In genomic region chr19:9989171-9989883, GRCm38 (mm10) we compare ENCODE assay signal across 9 mouse cellular contexts. TPM values are rescaled to one million over a fixed set of nuclear protein-coding genes. Genes with fewer than 3 reads are reported as not detected.
DNase-seq lines count a peak whose midpoint lies in the region; ATAC-seq and TF ChIP-seq lines count a peak whose summit lies in the region.
"Had no signal": no experiment of that assay in that cellular context is flagged by ENCODE, and none has a peak within 500 bp of the region (broad histone marks: within the 10 kb centered on the region; RNA-seq: fewer than 3 reads in every experiment).

No protein-coding gene starts in this region.

- no peak for ATAC-seq in kidney, postnatal 0 days (replicated peaks; ENCODE audit: low FRiP score, low read depth)

- TF ChIP-seq POLR2A in ES-Bruce4 (IDR thresholded peaks at IDR 0.05; ENCODE audit: insufficient read depth, low read length) = no peak
- no peak for TF ChIP-seq POLR2A in bone marrow macrophage, adult 2 months (IDR thresholded peaks at IDR 0.05; ENCODE audit: borderline replicate concordance, low read depth, low read length)

- H3K27me3 ChIP-seq in kidney, postnatal 0 days (ENCODE audit: insufficient read depth, low read length) = no peaks in the 10 kb centered on the region
- H3K27me3 ChIP-seq in ES-Bruce4 (ENCODE audit: control insufficient read depth, insufficient read depth, low read length, poor library complexity, severe bottlenecking) = no peaks in the 10 kb centered on the region
- H3K27me3 ChIP-seq in megakaryocyte, embryonic 14.5 days (replicated peaks) = peaks cover 14% of the 10 kb centered on the region
- H3K27me3 ChIP-seq: limb, embryonic 13.5 days had no signal

- no peak overlapping the region for H3K4me2 ChIP-seq in kidney, postnatal 0 days (ENCODE audit: low read length)
- H3K4me2 ChIP-seq: limb, embryonic 13.5 days had no signal

- no peaks in the 10 kb centered on the region for H3K4me1 ChIP-seq in kidney, postnatal 0 days (replicated peaks; ENCODE audit: insufficient read depth, low read length)
- H3K4me1 ChIP-seq in ES-Bruce4 (ENCODE audit: control insufficient read depth, insufficient read depth, low read length) = no peaks in the 10 kb centered on the region
- peaks cover 5% of the 10 kb centered on the region for H3K4me1 ChIP-seq in bone marrow macrophage, adult 2 months (ENCODE audit: control insufficient read depth, insufficient read depth, low read length)
- peaks cover 82% of the 10 kb centered on the region for H3K4me1 ChIP-seq in megakaryocyte, embryonic 14.5 days

- no peaks in the 10 kb centered on the region for H3K9me3 ChIP-seq in kidney, postnatal 0 days (replicated peaks; ENCODE audit: low read length)
- H3K9me3 ChIP-seq in ES-Bruce4 (replicated peaks; ENCODE audit: control insufficient read depth, insufficient read depth, low read length, poor library complexity, severe bottlenecking) = no peaks in the 10 kb centered on the region
- no peaks in the 10 kb centered on the region for H3K9me3 ChIP-seq in megakaryocyte, embryonic 14.5 days
- H3K9me3 ChIP-seq: limb, embryonic 13.5 days had no signal

- no peak overlapping the region for H3K4me3 ChIP-seq in kidney, postnatal 0 days (replicated peaks; ENCODE audit: low read depth, low read length)
- no peak overlapping the region for H3K4me3 ChIP-seq in ES-Bruce4 (ENCODE audit: low read depth, low read length)
- H3K4me3 ChIP-seq in bone marrow macrophage, adult 2 months (ENCODE audit: insufficient read depth, low read length) = no peak overlapping the region
- H3K4me3 ChIP-seq in megakaryocyte, embryonic 14.5 days (replicated peaks) = peak overlapping the region; percentile 53
- H3K4me3 ChIP-seq: limb, embryonic 13.5 days had no signal

- DNase-seq in kidney, postnatal 0 days (ENCODE audit: low spot score) = peak; percentile 47
- DNase-seq in kidney, adult 9 months = no peak
- DNase-seq in urinary bladder, postnatal 36 days (ENCODE audit: low spot score in 2 of 2) = no peak
- DNase-seq in urinary bladder, postnatal 4 days (ENCODE audit: low spot score in 2 of 2) = no peak
- DNase-seq in Muller cell, postnatal 12 days (ENCODE audit: inconsistent ontology term) = no peak

- no peak overlapping the region for H3K9ac ChIP-seq in kidney, postnatal 0 days (ENCODE audit: low read depth, low read length)
- H3K9ac ChIP-seq in ES-Bruce4 (ENCODE audit: low read depth, poor library complexity, severe bottlenecking) = no peak overlapping the region
- H3K9ac ChIP-seq: limb, embryonic 13.5 days had no signal

- no peak for TF ChIP-seq EP300 in ES-Bruce4 (IDR thresholded peaks at IDR 0.05; ENCODE audit: insufficient read depth, low read depth, low read length)

- peak; percentile 73 for TF ChIP-seq CTCF in kidney, postnatal 0 days (IDR thresholded peaks at IDR 0.05; ENCODE audit: low read depth)
- TF ChIP-seq CTCF in ES-Bruce4 (IDR thresholded peaks at IDR 0.05; ENCODE audit: low read depth, low read length) = peak; percentile 70
- TF ChIP-seq CTCF in bone marrow macrophage, adult 2 months (IDR thresholded peaks at IDR 0.05; ENCODE audit: low read depth, low read length) = peak; percentile 61

- peaks cover 9% of the 10 kb centered on the region for H3K36me3 ChIP-seq in kidney, postnatal 0 days (ENCODE audit: insufficient read depth, low read length)
- peaks cover 14% of the 10 kb centered on the region for H3K36me3 ChIP-seq in ES-Bruce4 (ENCODE audit: control insufficient read depth, insufficient read depth, low read length, poor library complexity, severe bottlenecking)
- peaks cover 20% of the 10 kb centered on the region for H3K36me3 ChIP-seq in megakaryocyte, embryonic 14.5 days (replicated peaks; ENCODE audit: low read length)

- 65% methylated on average over 17 of the region's 17 CpGs for WGBS in kidney, postnatal 0 days

- H3K27ac ChIP-seq in kidney, postnatal 0 days = no peak overlapping the region
- no peak overlapping the region for H3K27ac ChIP-seq in ES-Bruce4 (ENCODE audit: insufficient read depth, low read length)
- H3K27ac ChIP-seq in bone marrow macrophage, adult 2 months (ENCODE audit: insufficient read depth, low read depth, low read length) = no peak overlapping the region
- H3K27ac ChIP-seq: limb, embryonic 13.5 days had no signal

RNA-seq across cellular contexts. Expression of gene Fth1, which starts 8.9 kb away (rescaled TPM):
- 2,883 and 2,906 TPM in 2 replicates for polyA plus RNA-seq in kidney, postnatal 0 days (2015; fragmentation: Nextera tagmentation; extraction: Ambion mirVana)
- 606 and 634 TPM in 2 replicates for polyA plus RNA-seq in ES-Bruce4 (2011; ENCODE audit: insufficient read depth, insufficient read length, low read depth, missing spikeins)
- 20,335 and 20,363 TPM in 2 replicates for polyA plus RNA-seq in bone marrow macrophage, adult 2 months (2012; ENCODE audit: insufficient read depth, insufficient read length, missing spikeins)
- polyA plus RNA-seq in megakaryocyte, embryonic 14.5 days (2012; ENCODE audit: insufficient read depth, low replicate concordance) = 7,037 and 23,567 TPM in 2 replicates

RNA-seq across cellular contexts. Expression of gene Best1, which starts 12.1 kb away (rescaled TPM):
- polyA plus RNA-seq in kidney, postnatal 0 days (2015; fragmentation: Nextera tagmentation; extraction: Ambion mirVana) = 1.8 and 3.3 TPM in 2 replicates
- polyA plus RNA-seq in ES-Bruce4 (2011; ENCODE audit: insufficient read depth, insufficient read length, low read depth, missing spikeins) = 1.4 and 3.1 TPM in 2 replicates
- polyA plus RNA-seq in bone marrow macrophage, adult 2 months (2012; ENCODE audit: insufficient read depth, insufficient read length, missing spikeins) = 0.44 and 2.3 TPM in 2 replicates
- not detected in 2 replicates for polyA plus RNA-seq in megakaryocyte, embryonic 14.5 days (2012; ENCODE audit: insufficient read depth, low replicate concordance)

RNA-seq across cellular contexts. Expression of gene Rab3il1, which starts 12.1 kb away (rescaled TPM):
- polyA plus RNA-seq in kidney, postnatal 0 days (2015; fragmentation: Nextera tagmentation; extraction: Ambion mirVana) = 30.6 and 31.5 TPM in 2 replicates
- polyA plus RNA-seq in ES-Bruce4 (2011; ENCODE audit: insufficient read depth, insufficient read length, low read depth, missing spikeins) = 3.2 and 4.1 TPM in 2 replicates
- polyA plus RNA-seq in bone marrow macrophage, adult 2 months (2012; ENCODE audit: insufficient read depth, insufficient read length, missing spikeins) = 156 and 178 TPM in 2 replicates
- 2.0 and 8.8 TPM in 2 replicates for polyA plus RNA-seq in megakaryocyte, embryonic 14.5 days (2012; ENCODE audit: insufficient read depth, low replicate concordance)

RNA-seq across cellular contexts. Expression of gene Fads3, which starts 52.0 kb away (rescaled TPM):
- polyA plus RNA-seq in kidney, postnatal 0 days (2015; fragmentation: Nextera tagmentation; extraction: Ambion mirVana) = 35.0 and 37.4 TPM in 2 replicates
- 0.81 and 3.1 TPM in 2 replicates for polyA plus RNA-seq in ES-Bruce4 (2011; ENCODE audit: insufficient read depth, insufficient read length, low read depth, missing spikeins)
- polyA plus RNA-seq in bone marrow macrophage, adult 2 months (2012; ENCODE audit: insufficient read depth, insufficient read length, missing spikeins) = 4.6 and 6.5 TPM in 2 replicates
- 3.6 and 19.1 TPM in 2 replicates for polyA plus RNA-seq in megakaryocyte, embryonic 14.5 days (2012; ENCODE audit: insufficient read depth, low replicate concordance)
